Mouse (Mus musculus): ENCODE results near the gene Nkx2-3. TPM values are rescaled to one million over a fixed set of nuclear protein-coding genes. Genes with fewer than 3 reads are reported as not detected.

Gene Nkx2-3
- polyA plus RNA-seq, 1 experiment from 2014 or later: not detected

DNA sequence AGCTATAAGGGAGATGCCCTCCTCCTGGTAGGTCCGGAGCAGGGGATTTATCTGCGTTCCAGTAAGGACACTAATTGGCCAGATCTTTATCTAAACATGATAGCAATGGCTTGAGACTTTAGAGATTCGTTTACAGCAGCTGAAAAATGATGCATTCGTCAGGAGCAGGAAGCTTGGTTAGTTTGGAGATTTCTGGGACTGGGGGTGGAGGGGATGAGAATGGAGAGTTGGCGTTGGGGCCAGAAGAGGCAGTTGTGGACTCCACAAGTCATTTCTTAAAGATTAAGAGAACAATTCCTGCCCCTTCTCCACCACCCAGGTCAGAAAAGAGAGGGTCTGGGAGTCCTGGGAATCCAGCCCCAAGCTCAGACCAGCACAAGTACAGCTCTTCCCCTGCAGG is 8.6 kb upstream of the Nkx2-3 start:
- WGBS: 5% methylated on average over 5 of the region's 5 CpGs
- no peak overlapping the region for H3K27ac ChIP-seq (ENCODE audit: low read depth, low read length)
- no peak overlapping the region for H3K9ac ChIP-seq (ENCODE audit: low read depth, low read length)
- no peak overlapping the region for H3K4me2 ChIP-seq (ENCODE audit: low read length)
- no peaks in the 10 kb centered on the region for H3K4me1 ChIP-seq (ENCODE audit: control insufficient read depth, insufficient read depth, low read depth, low read length)
- H3K36me3 ChIP-seq (ENCODE audit: control insufficient read depth, insufficient read depth, low read length): no peaks in the 10 kb centered on the region
- H3K27me3 ChIP-seq (replicated peaks; ENCODE audit: control insufficient read depth, insufficient read depth, low read length): peaks cover 69% of the 10 kb centered on the region
- no peak overlapping the region for H3K4me3 ChIP-seq (ENCODE audit: low read length)
- H3K9me3 ChIP-seq (ENCODE audit: control insufficient read depth, low read length): no peaks in the 10 kb centered on the region
- ATAC-seq: no peak

DNA sequence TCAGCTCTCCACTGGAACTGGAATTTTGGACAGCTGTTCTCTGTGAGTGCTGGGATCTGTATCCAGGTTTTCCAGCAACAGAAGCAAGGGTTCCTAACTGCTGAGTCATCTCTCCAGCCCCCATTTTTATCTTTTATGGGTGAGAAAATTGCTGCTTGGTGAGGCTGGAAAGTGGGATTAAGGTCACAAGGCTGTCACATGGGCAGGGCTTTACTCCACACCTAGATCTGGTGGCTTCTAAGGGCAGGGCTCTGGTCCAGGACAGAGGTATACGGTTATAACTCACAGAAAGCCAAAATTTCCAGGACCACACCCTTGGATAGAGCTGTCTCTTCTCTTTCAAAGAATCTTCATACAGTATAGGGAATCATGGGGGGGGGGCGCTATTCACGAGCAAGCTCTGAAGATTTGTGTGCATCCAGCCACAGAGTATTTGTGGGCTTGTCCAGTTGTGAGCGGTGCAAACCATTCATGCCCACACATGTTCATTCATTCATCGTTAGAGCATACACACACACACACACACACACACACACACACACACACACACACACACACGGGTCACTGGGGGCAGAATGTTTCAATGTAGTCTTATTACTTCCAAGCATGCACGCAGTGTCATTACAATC is 7.5 kb upstream of the Nkx2-3 start:
- WGBS: 3% methylated on average over 7 of the region's 7 CpGs
- no peak for ATAC-seq

DNA sequence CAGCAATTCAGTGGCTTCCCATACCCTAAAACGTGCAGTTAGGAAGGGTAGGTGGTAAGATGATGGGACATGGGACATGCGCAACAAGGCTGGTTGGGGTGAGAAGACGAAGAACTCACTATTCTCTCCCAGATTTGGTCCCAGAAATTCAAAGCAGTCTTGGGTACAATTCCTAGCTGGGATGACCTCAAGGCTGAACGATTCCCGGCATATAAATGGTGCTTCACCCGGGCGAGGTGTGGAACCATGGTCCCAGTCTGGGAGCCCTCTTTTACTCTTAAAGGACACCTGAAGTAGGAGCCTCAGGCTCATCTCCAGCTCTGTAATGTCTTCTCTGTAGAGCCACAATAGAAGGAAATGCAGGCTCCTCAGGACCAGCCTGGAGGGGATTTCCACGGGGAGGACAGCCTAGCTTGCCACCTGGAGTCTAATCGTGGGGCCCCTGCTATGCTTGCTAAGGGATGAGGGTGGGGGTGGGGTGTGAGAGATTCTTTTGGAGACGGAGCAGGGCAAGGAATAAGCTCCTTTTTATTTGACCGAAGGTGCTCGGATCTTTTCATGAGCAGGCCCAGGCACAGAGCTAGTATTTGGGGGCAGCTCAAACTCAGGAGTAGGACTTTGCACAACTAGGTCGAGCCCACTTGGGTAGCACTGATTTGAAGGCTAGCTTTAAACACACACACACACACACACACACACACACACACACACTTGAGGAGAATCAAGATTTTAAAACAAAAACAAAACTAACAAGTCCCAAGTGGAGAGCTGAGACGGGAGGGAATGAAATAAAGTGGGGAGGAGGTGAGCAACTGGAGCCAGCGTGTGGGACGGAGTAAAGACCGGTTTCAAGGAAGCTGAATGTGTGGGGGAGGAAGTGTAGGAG is 6.2 kb upstream of the Nkx2-3 start:
- H3K27ac ChIP-seq (ENCODE audit: low read depth, low read length): no peak overlapping the region
- H3K36me3 ChIP-seq (ENCODE audit: control insufficient read depth, insufficient read depth, low read length): no peaks in the 10 kb centered on the region
- H3K4me2 ChIP-seq (ENCODE audit: low read length): no peak overlapping the region
- H3K4me1 ChIP-seq (ENCODE audit: control insufficient read depth, insufficient read depth, low read depth, low read length): no peaks in the 10 kb centered on the region
- H3K4me3 ChIP-seq (ENCODE audit: low read length): no peak overlapping the region
- H3K9ac ChIP-seq (ENCODE audit: low read depth, low read length): no peak overlapping the region
- WGBS: 2% methylated on average over 17 of the region's 17 CpGs
- no peak for ATAC-seq
- peaks cover 65% of the 10 kb centered on the region for H3K27me3 ChIP-seq (replicated peaks; ENCODE audit: control insufficient read depth, insufficient read depth, low read length)
- H3K9me3 ChIP-seq (ENCODE audit: control insufficient read depth, low read length): no peaks in the 10 kb centered on the region

More for the DNA sequence above, 7.5 kb upstream of the Nkx2-3 start:
- Histone ChIP-seq H3K27me3 (replicated peaks; ENCODE audit: control insufficient read depth, insufficient read depth, low read length) (peaks cover 67% of the 10 kb centered on the region), H3K9ac (ENCODE audit: low read depth, low read length) (no peak overlapping the region), H3K9me3 (ENCODE audit: control insufficient read depth, low read length) (no peaks in the 10 kb centered on the region), H3K4me1 (ENCODE audit: control insufficient read depth, insufficient read depth, low read depth, low read length) (no peaks in the 10 kb centered on the region), H3K27ac (ENCODE audit: low read depth, low read length) (no peak overlapping the region), H3K4me3 (ENCODE audit: low read length) (no peak overlapping the region), H3K4me2 (ENCODE audit: low read length) (no peak overlapping the region), H3K36me3 (ENCODE audit: control insufficient read depth, insufficient read depth, low read length) (no peaks in the 10 kb centered on the region)

DNA sequence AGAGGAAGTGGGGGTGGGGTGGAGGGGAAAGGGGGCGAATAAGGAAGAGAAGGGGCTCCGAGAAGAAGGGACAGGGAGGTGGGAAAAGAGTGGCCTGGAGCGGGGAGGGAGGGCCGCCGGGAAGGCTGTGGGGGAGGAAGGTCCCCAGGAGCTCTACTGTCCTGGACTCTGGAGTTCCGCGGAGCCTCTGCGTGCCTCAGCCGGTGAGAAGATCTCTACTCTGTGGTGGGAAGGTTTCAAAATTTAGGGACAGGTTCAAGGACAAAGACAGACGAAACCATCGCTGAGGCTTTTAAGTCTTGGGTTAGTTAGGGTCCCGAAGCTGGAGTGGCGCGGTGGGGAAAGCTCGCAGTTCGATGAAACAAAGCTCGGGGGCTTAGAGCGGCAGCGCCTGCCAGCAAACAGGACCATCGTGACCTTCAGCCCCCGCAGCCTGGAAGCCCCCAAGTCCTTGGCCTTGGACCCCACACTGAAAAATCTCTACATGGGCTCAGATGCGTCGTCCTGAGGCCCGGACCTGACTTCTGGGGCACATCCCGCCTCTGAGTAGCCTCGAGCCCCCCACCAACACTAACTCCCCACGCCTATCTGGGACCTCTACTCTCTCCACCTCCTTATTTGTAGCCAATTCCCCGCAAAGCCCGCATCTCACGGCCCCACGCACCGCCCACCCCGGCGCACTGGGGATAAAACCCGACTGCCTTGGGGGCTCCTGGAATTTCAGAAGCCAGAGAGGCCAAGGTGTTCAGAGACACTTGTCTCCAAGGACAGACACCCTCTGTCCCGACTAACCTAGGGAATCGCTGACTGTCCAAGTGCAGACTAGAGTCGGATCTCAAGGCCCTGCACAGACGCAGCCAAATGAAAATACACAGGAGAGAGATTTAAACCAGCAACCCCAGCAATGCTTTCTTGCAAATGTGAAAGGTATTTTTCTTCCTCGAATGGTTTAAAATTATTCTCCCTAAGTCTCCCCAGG is 5.3 kb upstream of the Nkx2-3 start:
- no peak for ATAC-seq
- H3K9ac ChIP-seq (ENCODE audit: low read depth, low read length): no peak overlapping the region
- peaks cover 73% of the 10 kb centered on the region for H3K27me3 ChIP-seq (replicated peaks; ENCODE audit: control insufficient read depth, insufficient read depth, low read length)
- H3K4me1 ChIP-seq (ENCODE audit: control insufficient read depth, insufficient read depth, low read depth, low read length): no peaks in the 10 kb centered on the region
- H3K36me3 ChIP-seq (ENCODE audit: control insufficient read depth, insufficient read depth, low read length): no peaks in the 10 kb centered on the region
- H3K27ac ChIP-seq (ENCODE audit: low read depth, low read length): no peak overlapping the region
- no peak overlapping the region for H3K4me2 ChIP-seq (ENCODE audit: low read length)
- no peak overlapping the region for H3K4me3 ChIP-seq (ENCODE audit: low read length)
- WGBS: under 1% methylated on average over 40 of the region's 40 CpGs
- H3K9me3 ChIP-seq (ENCODE audit: control insufficient read depth, low read length): no peaks in the 10 kb centered on the region

DNA sequence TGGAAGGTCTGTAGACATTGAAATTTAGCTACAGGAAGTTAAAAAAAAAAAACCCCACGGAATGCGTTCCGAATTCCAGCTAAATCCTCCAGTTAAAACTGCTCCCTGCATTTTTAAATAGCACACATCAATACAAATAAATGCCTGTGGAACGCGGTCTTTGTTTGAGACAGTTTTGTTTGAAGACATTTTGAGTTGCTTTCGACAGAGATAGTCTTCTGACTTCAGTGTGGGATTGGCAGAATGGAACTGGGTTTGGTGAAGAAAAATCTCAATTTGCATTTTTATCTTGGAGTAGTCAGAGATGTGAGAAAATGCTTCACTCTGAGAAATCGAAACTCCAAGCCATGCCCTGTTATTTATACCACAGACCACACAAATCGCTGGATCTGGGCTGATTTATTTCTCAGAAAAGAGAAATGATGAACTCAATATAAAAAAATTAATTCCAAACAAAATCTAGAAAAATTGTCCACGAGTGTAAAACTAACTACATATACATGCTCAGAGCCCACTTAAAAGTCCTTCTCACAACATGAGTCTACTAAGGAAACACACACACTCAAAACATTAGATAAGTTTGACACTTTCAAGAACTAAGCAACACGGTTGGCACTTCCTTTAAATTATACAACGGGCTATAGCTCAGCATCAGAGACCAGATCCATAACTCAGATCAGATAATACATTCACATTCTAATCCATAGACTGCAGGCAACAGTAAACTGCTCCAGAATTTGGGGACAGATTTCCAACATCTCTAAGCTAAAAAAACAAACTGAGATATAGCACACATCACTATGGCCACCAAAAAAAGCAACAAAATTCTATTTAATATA is 4.1 kb upstream of the Nkx2-3 start:
- ATAC-seq: no peak
- H3K4me2 ChIP-seq (ENCODE audit: low read length): no peak overlapping the region
- peaks cover 73% of the 10 kb centered on the region for H3K27me3 ChIP-seq (replicated peaks; ENCODE audit: control insufficient read depth, insufficient read depth, low read length)
- no peaks in the 10 kb centered on the region for H3K9me3 ChIP-seq (ENCODE audit: control insufficient read depth, low read length)
- H3K4me3 ChIP-seq (ENCODE audit: low read length): no peak overlapping the region
- no peaks in the 10 kb centered on the region for H3K36me3 ChIP-seq (ENCODE audit: control insufficient read depth, insufficient read depth, low read length)
- H3K9ac ChIP-seq (ENCODE audit: low read depth, low read length): no peak overlapping the region
- H3K4me1 ChIP-seq (ENCODE audit: control insufficient read depth, insufficient read depth, low read depth, low read length): no peaks in the 10 kb centered on the region
- 3% methylated on average over 11 of the region's 11 CpGs for WGBS
- H3K27ac ChIP-seq (ENCODE audit: low read depth, low read length): no peak overlapping the region

DNA sequence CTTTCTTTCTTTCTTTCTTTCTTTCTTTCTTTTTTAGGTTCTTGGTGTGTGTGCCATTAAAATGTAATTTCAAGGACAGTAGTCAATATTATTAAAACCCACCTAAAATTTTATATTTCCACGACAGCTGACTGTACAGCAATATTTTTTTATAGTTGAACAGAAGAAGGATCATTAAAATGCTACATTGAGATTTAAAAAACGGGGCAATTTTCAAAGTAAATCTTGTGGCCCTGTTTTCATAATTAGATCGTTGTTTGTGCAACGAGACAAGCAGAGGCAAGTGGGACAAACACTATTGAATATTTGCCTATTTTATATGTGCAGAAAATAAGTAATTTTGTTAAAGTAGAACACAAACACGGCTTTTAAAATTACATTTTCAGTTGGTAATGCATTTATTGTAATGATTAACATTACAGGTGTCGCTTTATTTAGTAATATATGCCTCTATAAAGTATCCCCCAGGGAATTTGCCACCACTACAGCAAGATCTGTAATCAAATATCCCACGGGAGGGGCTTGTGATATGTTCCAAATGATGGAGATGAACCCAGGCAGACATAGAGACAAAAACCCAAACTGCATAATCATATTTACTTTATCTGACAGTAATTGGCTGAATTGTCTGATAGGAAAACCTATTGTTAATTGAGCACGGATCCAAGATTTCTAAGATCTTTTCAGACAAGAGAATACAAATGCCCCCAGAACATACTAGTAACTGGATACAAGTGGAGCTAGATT is 3.2 kb upstream of the Nkx2-3 start:
- WGBS: 10% methylated on average over 8 of the region's 8 CpGs

DNA sequence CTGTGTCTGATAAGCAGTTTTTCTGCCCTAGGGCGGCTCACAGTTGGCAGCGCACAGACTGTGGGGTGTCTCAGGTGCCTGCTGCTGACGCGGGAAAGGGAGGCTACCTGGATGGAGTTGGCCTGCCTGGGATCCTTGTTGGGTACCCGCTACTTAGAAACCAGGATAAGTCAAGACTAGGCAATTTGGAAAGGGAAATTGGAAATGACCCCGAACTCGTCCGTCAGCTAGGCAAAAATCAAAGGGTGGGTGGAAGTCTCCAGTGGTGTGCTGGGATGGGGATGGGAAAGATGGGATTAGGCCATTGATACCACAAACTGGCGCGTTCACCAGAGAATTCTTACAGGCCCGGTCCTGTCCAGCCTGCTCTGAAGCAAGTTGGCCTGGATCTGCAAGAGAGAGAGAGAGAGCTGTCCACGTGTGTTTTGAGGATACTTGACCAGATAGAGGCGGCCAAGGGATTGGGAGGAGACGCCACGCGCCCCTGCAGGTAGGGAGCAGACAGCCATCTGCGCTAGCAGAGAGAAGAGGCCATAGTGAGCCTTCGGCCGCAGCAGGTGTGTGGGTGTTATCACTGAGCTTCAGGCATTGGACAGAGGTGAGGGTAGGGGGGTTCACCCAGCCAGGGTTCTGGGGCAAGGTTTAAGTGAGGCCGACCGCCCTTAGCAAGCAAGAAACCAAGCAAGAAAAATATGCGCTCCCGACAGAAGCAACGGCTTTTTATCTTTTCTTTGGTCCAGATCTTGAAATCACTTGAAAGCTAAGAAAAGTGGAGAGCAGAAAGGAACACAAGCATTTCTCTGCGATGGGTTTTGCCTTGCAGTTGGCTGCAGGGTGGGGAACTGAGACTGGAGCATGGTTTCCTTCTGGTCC is 2.4 kb upstream of the Nkx2-3 start:
- no peaks in the 10 kb centered on the region; the same call in 1 of the 2 replicates for H3K4me1 ChIP-seq (ENCODE audit: control insufficient read depth, insufficient read depth, low read depth, low read length)
- no peaks in the 10 kb centered on the region for H3K9me3 ChIP-seq (ENCODE audit: control insufficient read depth, low read length)
- no peak overlapping the region for H3K4me2 ChIP-seq (ENCODE audit: low read length)
- no peak overlapping the region for H3K27ac ChIP-seq (ENCODE audit: low read depth, low read length)
- WGBS: 3% methylated on average over 25 of the region's 25 CpGs
- H3K36me3 ChIP-seq (ENCODE audit: control insufficient read depth, insufficient read depth, low read length): no peaks in the 10 kb centered on the region
- peaks cover 56% of the 10 kb centered on the region for H3K27me3 ChIP-seq (replicated peaks; ENCODE audit: control insufficient read depth, insufficient read depth, low read length)
- H3K9ac ChIP-seq (ENCODE audit: low read depth, low read length): no peak overlapping the region
- no peak for ATAC-seq
- H3K4me3 ChIP-seq (ENCODE audit: low read length): no peak overlapping the region

More for the DNA sequence above, 3.2 kb upstream of the Nkx2-3 start:
- no peak for ATAC-seq
- no peaks in the 10 kb centered on the region for H3K9me3 ChIP-seq (ENCODE audit: control insufficient read depth, low read length)
- H3K27ac ChIP-seq (ENCODE audit: low read depth, low read length): no peak overlapping the region
- H3K4me3 ChIP-seq (ENCODE audit: low read length): no peak overlapping the region
- no peaks in the 10 kb centered on the region for H3K36me3 ChIP-seq (ENCODE audit: control insufficient read depth, insufficient read depth, low read length)
- H3K4me2 ChIP-seq (ENCODE audit: low read length): no peak overlapping the region
- no peaks in the 10 kb centered on the region for H3K4me1 ChIP-seq (ENCODE audit: control insufficient read depth, insufficient read depth, low read depth, low read length)
- H3K27me3 ChIP-seq (replicated peaks; ENCODE audit: control insufficient read depth, insufficient read depth, low read length): peaks cover 65% of the 10 kb centered on the region
- no peak overlapping the region for H3K9ac ChIP-seq (ENCODE audit: low read depth, low read length)
